Mouse (Mus musculus) frontal cortex, postnatal 10 days (tissue): ENCODE results near the gene Atp2a1.
A peak's percentile ranks its signal among the peaks of the same experiment; 100 is the strongest.
"Not testable (repeated sequence)": the region's sequence is repeated elsewhere in the genome, so short reads cannot be mapped to it uniquely, and the experiment has no call there.

Experiments used
- DNase-seq, 2 experiments: peaks; one replicate each; pipeline ENCODE4 v3.0.0; 2022; ENCODE audit warnings: low spot score in 2 of 2, mixed read lengths in 1 of 2

Atp2a1 gene

GRCm38 (mm10) chr7:126463004-126463403, at the start of gene Atp2a1:
Gene Atp2a1, minus strand, starts transcription at chr7:126463108.
- no peak for DNase-seq

- DNase-seq, result no peak
These were observed 48.4 kb upstream of the Atp2a1 start for GRCm38 (mm10) chr7:126511287-126511686.

GRCm38 (mm10) chr7:126507126-126507778, 44.3 kb upstream of the Atp2a1 start:
- DNase-seq, result no peak

GRCm38 (mm10) chr7:126504913-126505312, 42.0 kb upstream of the Atp2a1 start:
- DNase-seq, result no peak

GRCm38 (mm10) chr7:126503273-126503878, 40.5 kb upstream of the Atp2a1 start, which contains the start of gene Atxn2l:
Gene Atxn2l, minus strand, starts transcription at chr7:126503437.
- DNase-seq, result peak; percentile 97 to 98

- no peak for DNase-seq
These were observed 39.8 kb upstream of the Atp2a1 start for GRCm38 (mm10) chr7:126502751-126503150.

- DNase-seq, result peak; percentile 93 to 96
These were observed 39.3 kb upstream of the Atp2a1 start for GRCm38 (mm10) chr7:126502023-126502741.

- DNase-seq, result no peak
These were observed 38.7 kb upstream of the Atp2a1 start for GRCm38 (mm10) chr7:126501684-126502022.

- DNase-seq, result no peak
These were observed 36.5 kb upstream of the Atp2a1 start for GRCm38 (mm10) chr7:126499416-126499815.

- DNase-seq, result no peak
These were observed 35.1 kb upstream of the Atp2a1 start for GRCm38 (mm10) chr7:126497966-126498365.

- no peak for DNase-seq
These were observed 33.6 kb upstream of the Atp2a1 start for GRCm38 (mm10) chr7:126496475-126496874.

GRCm38 (mm10) chr7:126494120-126494519, 31.2 kb upstream of the Atp2a1 start:
- no peak for DNase-seq

- no peak for DNase-seq
These were observed 29.1 kb upstream of the Atp2a1 start for GRCm38 (mm10) chr7:126491973-126492372.

- no peak for DNase-seq
These were observed 28.1 kb upstream of the Atp2a1 start for GRCm38 (mm10) chr7:126491005-126491404.

- DNase-seq, result not testable (repeated sequence)
These were observed 24.9 kb upstream of the Atp2a1 start for GRCm38 (mm10) chr7:126487617-126488385.

- peak; percentile 95 to 96 for DNase-seq
These were observed 24.2 kb upstream of the Atp2a1 start, which contains the start of gene Tufm for GRCm38 (mm10) chr7:126487052-126487483. Gene Tufm, plus strand, starts transcription at chr7:126487361.

GRCm38 (mm10) chr7:126482392-126482871, 19.5 kb upstream of the Atp2a1 start:
- DNase-seq, result peak in 1 of 2 experiments; percentile 63

- DNase-seq, result no peak
These were observed 18.8 kb upstream of the Atp2a1 start for GRCm38 (mm10) chr7:126481699-126482098.

- peak; percentile 87 to 88 for DNase-seq
These were observed 12.2 kb upstream of the Atp2a1 start, which contains the start of gene Sh2b1 for GRCm38 (mm10) chr7:126474993-126475581. Gene Sh2b1, minus strand, starts transcription at chr7:126475424.

GRCm38 (mm10) chr7:126474486-126474955, 11.6 kb upstream of the Atp2a1 start:
- DNase-seq, result no peak

- DNase-seq, result no peak
These were observed 10.7 kb upstream of the Atp2a1 start for GRCm38 (mm10) chr7:126473470-126474086.
